Mouse (Mus musculus) Patski (cell line): ENCODE measurements around the gene Kcna7. TPM values are rescaled to one million over a fixed set of nuclear protein-coding genes. Genes with fewer than 3 reads are reported as not detected.

Source experiments
- ATAC-seq: fragments of 100-300 bp; one replicate; pipeline ENCODE4 v1.8.0; 2021
- CTCF ChIA-PET: fragments of 350-600 bp; sonication (Branson Sonifier 250); formaldehyde crosslinking; loops from one replicate; lab custom pipeline; 2022; ENCODE audit warnings: inconsistent platforms; lab: Charles Lee
- POLR2A ChIA-PET: fragments of 350-600 bp; sonication (Branson Sonifier 250); formaldehyde crosslinking; loops from one replicate; lab custom pipeline; 2022; ENCODE audit warnings: antibody characterized with exemption, inconsistent platforms; lab: Charles Lee
- DNase-seq: peaks from one replicate; pipeline ENCODE4 v3.0.0-alpha.2; 2011; ENCODE audit warnings: low read depth, low spot score
- H3K27me3 ChIP-seq: fragments of 371-371 bp; one replicate; pipeline ENCODE4 v1.5.1; 2021
- CTCF ChIP-seq: fragments of 100-300 bp; IDR thresholded peaks from one replicate; pipeline ENCODE4 v1.5.1; 2021
- in situ Hi-C: fragments of 300-500 bp; cut with MboI; formaldehyde crosslinking; loops from 3 replicates; pipeline ENCODE4 v1.11.1; 2018; ENCODE audit warnings: low pct_unique_long_range_greater_than_20kb, mixed read lengths
- polyA plus RNA-seq: library from polyadenylated mRNA; unstranded; gene quantifications from one replicate; pipeline ENCODE4 v1.2.3, GENCODE M21; 2021

Kcna7 gene
- polyA plus RNA-seq, 1 experiment from 2014 or later = 0.27 TPM

- no peak for ATAC-seq
Measured at GRCm38 (mm10) chr7:45443526-45444420, 38.3 kb downstream of the Kcna7 start.

GRCm38 (mm10) chr7:45446589-45446988 is 41.1 kb downstream of the Kcna7 start:
- DNase-seq = no peak
- CTCF ChIA-PET = no interaction called here

More at GRCm38 (mm10) chr7:45443526-45444420, 38.3 kb downstream of the Kcna7 start:
- ChIA-PET POLR2A (interaction anchor here (1.3 kb wide), 1 partner anchor 13 kb away, joined by 4 read pairs; no protein-coding TSS in a partner anchor), CTCF (interaction anchor here (1.3 kb wide), 1 partner anchor 8 kb away, joined by 4 read pairs; no protein-coding TSS in a partner anchor)
- TF ChIP-seq CTCF = no peak
- H3K27me3 ChIP-seq = no peaks in the 10 kb centered on the region
- DNase-seq = no peak
- in situ Hi-C loops = no loop called here

GRCm38 (mm10) chr7:45447325-45447990 is 42.0 kb downstream of the Kcna7 start:
- POLR2A ChIA-PET = no interaction called here
- in situ Hi-C loops = no loop called here
- CTCF ChIA-PET = interaction anchor here (1.0 to 1.8 kb wide), 2 partner anchors 10 to 16 kb away, joined by 3 to 8 read pairs; no protein-coding TSS in a partner anchor
- TF ChIP-seq CTCF = no peak
- no peaks in the 10 kb centered on the region for H3K27me3 ChIP-seq
- DNase-seq = no peak
- ATAC-seq = no peak

More at GRCm38 (mm10) chr7:45446589-45446988, 41.1 kb downstream of the Kcna7 start:
- no peak for TF ChIP-seq CTCF
- no peak for ATAC-seq
- POLR2A ChIA-PET = no interaction called here
- H3K27me3 ChIP-seq = no peaks in the 10 kb centered on the region
- in situ Hi-C loops = no loop called here

GRCm38 (mm10) chr7:45449974-45450373 is 44.5 kb downstream of the Kcna7 start:
- CTCF ChIA-PET = interaction anchor here (1.2 kb wide), 1 partner anchor 15 kb away, joined by 3 read pairs; the partner anchor contains the start of gene Gys1
- no peak for DNase-seq
- no peaks in the 10 kb centered on the region for H3K27me3 ChIP-seq
- in situ Hi-C loops = no loop called here
- ATAC-seq = no peak
- POLR2A ChIA-PET = no interaction called here
- no peak for TF ChIP-seq CTCF

GRCm38 (mm10) chr7:45451344-45451982 is 46.0 kb downstream of the Kcna7 start:
- DNase-seq = no peak
- H3K27me3 ChIP-seq = no peaks in the 10 kb centered on the region
- TF ChIP-seq CTCF = no peak
- ATAC-seq = no peak
- in situ Hi-C loops = no loop called here
- ChIA-PET CTCF (interaction anchor here (0.7 to 1.4 kb wide), 5 partner anchors 8 to 108 kb away, joined by 3 to 6 read pairs (median 3); partner anchors contain the start of genes Gys1 and Ruvbl2), POLR2A (interaction anchor here (1.3 kb wide), 1 partner anchor 15 kb away, joined by 3 read pairs; no protein-coding TSS in a partner anchor)

GRCm38 (mm10) chr7:45454971-45455370 is 49.5 kb downstream of the Kcna7 start:
- in situ Hi-C loops = no loop called here
- no peak for TF ChIP-seq CTCF
- H3K27me3 ChIP-seq = no peaks in the 10 kb centered on the region
- CTCF ChIA-PET = interaction anchor here (3.4 kb wide), 1 partner anchor 21 kb away, joined by 10 read pairs; the partner anchor contains the start of gene Gys1
- DNase-seq (no peak), ATAC-seq (no peak)
- POLR2A ChIA-PET = interaction anchor here (0.6 kb wide), 1 partner anchor 12 kb away, joined by 4 read pairs; the partner anchor contains the start of gene Bax

- DNase-seq (no peak), ATAC-seq (no peak)
- ChIA-PET CTCF (interaction anchor here (1.9 to 3.4 kb wide), 4 partner anchors 8 to 22 kb away, joined by 6 to 11 read pairs (median 9); partner anchors contain the start of genes Bax and Gys1), POLR2A (interaction anchor here (0.7 to 1.4 kb wide), 5 partner anchors 9 to 69 kb away, joined by 3 to 4 read pairs (median 3); no protein-coding TSS in a partner anchor)
- in situ Hi-C loops = no loop called here
- TF ChIP-seq CTCF = no peak
- H3K27me3 ChIP-seq = no peaks in the 10 kb centered on the region
Measured at GRCm38 (mm10) chr7:45455932-45456696, 50.7 kb downstream of the Kcna7 start.

GRCm38 (mm10) chr7:45456721-45457203 is 51.3 kb downstream of the Kcna7 start:
- ChIA-PET CTCF (interaction anchor here (1.9 to 3.4 kb wide), 4 partner anchors 9 to 22 kb away, joined by 6 to 11 read pairs (median 9); partner anchors contain the start of genes Bax and Gys1), POLR2A (interaction anchor here (0.7 to 1.7 kb wide), 6 partner anchors 9 to 69 kb away, joined by 3 to 7 read pairs (median 4); partner anchors contain the start of gene Bax)
- no peak for TF ChIP-seq CTCF
- no peaks in the 10 kb centered on the region for H3K27me3 ChIP-seq
- DNase-seq (no peak), ATAC-seq (peak; percentile 9)
- in situ Hi-C loops = no loop called here
